Mouse (Mus musculus) macrophage (primary cell): ENCODE measurements around the gene Cacna1d. TPM values are rescaled to one million over a fixed set of nuclear protein-coding genes. Genes with fewer than 3 reads are reported as not detected.

Experiments
- H3K27ac ChIP-seq: fragments of 350-480 bp; formaldehyde crosslinking; 2 replicates; pipeline ENCODE4 v1.9.0; 2021
- H3K36me3 ChIP-seq: fragments of 350-480 bp; formaldehyde crosslinking; 2 replicates; pipeline ENCODE4 v1.9.0; 2021; ENCODE audit errors: inconsistent target
- H3K4me3 ChIP-seq: fragments of 350-480 bp; formaldehyde crosslinking; 2 replicates; pipeline ENCODE4 v1.9.0; 2021; ENCODE audit errors: inconsistent target
- H3K79me2 ChIP-seq: fragments of 350-480 bp; formaldehyde crosslinking; 2 replicates; pipeline ENCODE4 v1.9.0; 2021; ENCODE audit errors: inconsistent target
- WGBS: methylation state at CpG from one replicate; pipeline ENCODE4 v1.1.7; 2026; ENCODE audit warnings: inconsistent platforms; ENCODE audit not compliant: missing documents; 5-methylcytosine and 5-hydroxymethylcytosine counted together
- polyA plus RNA-seq: library from polyadenylated mRNA; stranded (reverse); fragments of 250-400 nt; gene quantifications from 3 replicates; pipeline ENCODE4 v1.2.4, GENCODE M21; 2018; ENCODE audit warnings: inconsistent platforms

Cacna1d gene
- polyA plus RNA-seq, 1 experiment from 2014 or later, result 2.5 TPM

- no peaks in the 10 kb centered on the region for H3K79me2 ChIP-seq
- 95% methylated on average over 8 of the region's 9 CpGs for WGBS
- H3K4me3 ChIP-seq, result no peak overlapping the region
- H3K36me3 ChIP-seq, result no peaks in the 10 kb centered on the region
- H3K27ac ChIP-seq, result no peak overlapping the region
Observed at GRCm38 (mm10) chr14:30318715-30319437, 172.4 kb downstream of the Cacna1d start.

- WGBS, result 92% methylated on average over 12 of the region's 12 CpGs
- Histone ChIP-seq H3K79me2 (no peaks in the 10 kb centered on the region), H3K27ac (no peak overlapping the region), H3K4me3 (no peak overlapping the region), H3K36me3 (no peaks in the 10 kb centered on the region)
Observed at GRCm38 (mm10) chr14:30318293-30318692, 173.0 kb downstream of the Cacna1d start.

GRCm38 (mm10) chr14:30317616-30318015, 173.6 kb downstream of the Cacna1d start:
- H3K36me3 ChIP-seq, result no peaks in the 10 kb centered on the region
- no peak overlapping the region for H3K4me3 ChIP-seq
- no peak overlapping the region for H3K27ac ChIP-seq
- WGBS, result 93% methylated on average over 10 of the region's 10 CpGs
- H3K79me2 ChIP-seq, result no peaks in the 10 kb centered on the region

GRCm38 (mm10) chr14:30311206-30311889, 179.9 kb downstream of the Cacna1d start:
- Histone ChIP-seq H3K36me3 (no peaks in the 10 kb centered on the region), H3K4me3 (no peak overlapping the region), H3K79me2 (no peaks in the 10 kb centered on the region), H3K27ac (no peak overlapping the region)
- WGBS, result 66% methylated on average over 13 of the region's 13 CpGs

GRCm38 (mm10) chr14:30310236-30310635, 181.0 kb downstream of the Cacna1d start:
- no peak overlapping the region for H3K4me3 ChIP-seq
- 94% methylated on average over 9 of the region's 10 CpGs for WGBS
- no peaks in the 10 kb centered on the region for H3K79me2 ChIP-seq
- no peaks in the 10 kb centered on the region for H3K36me3 ChIP-seq
- H3K27ac ChIP-seq, result no peak overlapping the region

- Histone ChIP-seq H3K4me3 (no peak overlapping the region), H3K27ac (no peak overlapping the region), H3K79me2 (no peaks in the 10 kb centered on the region), H3K36me3 (no peaks in the 10 kb centered on the region)
- WGBS, result 92% methylated on average over 6 of the region's 6 CpGs
Observed at GRCm38 (mm10) chr14:30306221-30306620, 185.0 kb downstream of the Cacna1d start.

GRCm38 (mm10) chr14:30299946-30300345, 191.3 kb downstream of the Cacna1d start:
- no peak overlapping the region for H3K27ac ChIP-seq
- 91% methylated on average over 7 of the region's 7 CpGs for WGBS
- no peaks in the 10 kb centered on the region for H3K79me2 ChIP-seq
- H3K4me3 ChIP-seq, result no peak overlapping the region
- H3K36me3 ChIP-seq, result no peaks in the 10 kb centered on the region

- no peak overlapping the region for H3K27ac ChIP-seq
- no peaks in the 10 kb centered on the region for H3K79me2 ChIP-seq
- H3K36me3 ChIP-seq, result no peaks in the 10 kb centered on the region
- WGBS, result 96% methylated on average over 11 of the region's 11 CpGs
- no peak overlapping the region for H3K4me3 ChIP-seq
Observed at GRCm38 (mm10) chr14:30297492-30297891, 193.8 kb downstream of the Cacna1d start.

GRCm38 (mm10) chr14:30292135-30292463, 199.2 kb downstream of the Cacna1d start:
- 13% methylated on average over 1 of the region's 1 CpGs for WGBS
- Histone ChIP-seq H3K4me3 (no peak overlapping the region), H3K79me2 (no peaks in the 10 kb centered on the region), H3K36me3 (no peaks in the 10 kb centered on the region), H3K27ac (no peak overlapping the region)

- 57% methylated on average over 9 of the region's 9 CpGs for WGBS
Observed at GRCm38 (mm10) chr14:30291389-30292134, 199.7 kb downstream of the Cacna1d start.

GRCm38 (mm10) chr14:30284446-30284845, 206.8 kb downstream of the Cacna1d start:
- 90% methylated on average over 10 of the region's 10 CpGs for WGBS

More at GRCm38 (mm10) chr14:30291389-30292134, 199.7 kb downstream of the Cacna1d start:
- Histone ChIP-seq H3K4me3 (no peak overlapping the region), H3K27ac (no peak overlapping the region), H3K79me2 (no peaks in the 10 kb centered on the region), H3K36me3 (no peaks in the 10 kb centered on the region)

GRCm38 (mm10) chr14:30284022-30284421, 207.2 kb downstream of the Cacna1d start:
- no peak overlapping the region for H3K4me3 ChIP-seq
- H3K36me3 ChIP-seq, result no peaks in the 10 kb centered on the region
- H3K79me2 ChIP-seq, result no peaks in the 10 kb centered on the region
- no peak overlapping the region for H3K27ac ChIP-seq
- 40% methylated on average over 10 of the region's 10 CpGs for WGBS

More at GRCm38 (mm10) chr14:30284446-30284845, 206.8 kb downstream of the Cacna1d start:
- no peak overlapping the region for H3K4me3 ChIP-seq
- H3K36me3 ChIP-seq, result no peaks in the 10 kb centered on the region
- no peaks in the 10 kb centered on the region for H3K79me2 ChIP-seq
- H3K27ac ChIP-seq, result no peak overlapping the region

- H3K27ac ChIP-seq, result no peak overlapping the region
- no peaks in the 10 kb centered on the region for H3K79me2 ChIP-seq
- 92% methylated on average over 9 of the region's 9 CpGs for WGBS
- H3K4me3 ChIP-seq, result no peak overlapping the region
- no peaks in the 10 kb centered on the region for H3K36me3 ChIP-seq
Observed at GRCm38 (mm10) chr14:30275572-30275971, 215.7 kb downstream of the Cacna1d start.

- Histone ChIP-seq H3K36me3 (no peaks in the 10 kb centered on the region), H3K27ac (no peak overlapping the region), H3K79me2 (no peaks in the 10 kb centered on the region), H3K4me3 (no peak overlapping the region)
- 84% methylated on average over 4 of the region's 4 CpGs for whole genome bisulfite sequencing
Observed at GRCm38 (mm10) chr14:30272976-30273375, 218.3 kb downstream of the Cacna1d start.

- Histone ChIP-seq H3K36me3 (no peaks in the 10 kb centered on the region), H3K27ac (no peak overlapping the region), H3K79me2 (no peaks in the 10 kb centered on the region), H3K4me3 (no peak overlapping the region)
- WGBS, result 92% methylated on average over 5 of the region's 5 CpGs
Observed at GRCm38 (mm10) chr14:30272523-30272922, 218.7 kb downstream of the Cacna1d start.
